Mouse (Mus musculus): ENCODE results near the gene Tlcd1. TPM values are rescaled to one million over a fixed set of nuclear protein-coding genes. Genes with fewer than 3 reads are reported as not detected.

The Tlcd1 gene
- polyA plus RNA-seq, 1 experiment from 2014 or later, result 43.3 TPM

DNA sequence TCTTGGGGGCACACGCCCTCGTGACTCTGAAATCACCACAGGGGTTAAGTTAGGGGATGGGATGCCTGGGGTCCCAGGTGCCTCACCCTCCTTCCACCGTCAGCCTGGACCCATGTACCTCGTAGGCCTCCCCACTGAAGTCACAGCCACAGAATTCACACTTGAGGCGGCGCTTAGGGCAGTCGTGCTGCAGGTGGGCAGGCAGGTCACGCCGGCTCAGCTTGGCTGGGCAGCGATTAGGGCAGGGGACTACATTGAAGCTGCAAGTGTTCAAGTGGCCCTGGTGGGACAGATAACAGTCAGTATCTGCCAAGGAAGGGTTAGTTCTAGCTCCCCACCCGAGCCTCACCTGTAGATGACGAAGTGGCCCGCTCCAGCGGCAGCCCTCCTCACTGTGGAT, 15.3 kb upstream of the Tlcd1 start:
- no peak overlapping the region for H3K4me3 ChIP-seq (replicated peaks)
- 0 out of 2 replicates have a peak overlapping the region, but pooled peaks have one; percentile 4 for H3K4me2 ChIP-seq
- H3K27me3 ChIP-seq, result no peaks in the 10 kb centered on the region
- 72% methylated on average over 14 of the region's 14 CpGs for WGBS (ENCODE audit: insufficient replicate concordance)
- H3K4me1 ChIP-seq (replicated peaks), result peaks cover 76% of the 10 kb centered on the region
- no peak for ATAC-seq (ENCODE audit: insufficient read depth)
- 0 out of 2 replicates have a peak overlapping the region, but pooled peaks have one; percentile 26 for H3K27ac ChIP-seq (replicated peaks)
- H3K36me3 ChIP-seq (replicated peaks), result peaks cover 63% of the 10 kb centered on the region
- H3K9me3 ChIP-seq (replicated peaks), result no peaks in the 10 kb centered on the region
- no peak overlapping the region for H3K9ac ChIP-seq

DNA sequence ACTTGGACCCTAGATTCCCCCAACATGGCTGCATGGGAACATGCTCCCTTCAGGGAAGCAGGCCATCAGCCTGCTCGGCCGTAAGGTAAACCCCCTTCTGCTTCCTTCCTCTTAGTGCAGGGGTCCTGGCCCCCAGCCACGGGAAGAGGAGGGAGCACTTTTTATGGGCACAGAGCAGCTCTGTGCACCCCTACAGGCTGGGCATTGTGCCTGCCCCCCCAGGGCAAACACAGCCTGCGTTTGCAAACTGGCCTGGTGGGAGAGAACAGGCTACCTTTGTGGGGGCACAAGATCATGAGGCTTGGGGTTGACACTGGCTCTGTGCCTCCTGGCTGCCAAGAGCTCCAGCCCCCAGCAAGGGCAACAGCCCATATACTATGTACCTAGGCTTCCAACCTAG, 14.5 kb upstream of the Tlcd1 start:
- no peaks in the 10 kb centered on the region for H3K9me3 ChIP-seq (replicated peaks)
- ATAC-seq (ENCODE audit: insufficient read depth), result no peak
- no peaks in the 10 kb centered on the region for H3K27me3 ChIP-seq
- 44% methylated on average over 4 of the region's 4 CpGs for WGBS (ENCODE audit: insufficient replicate concordance)
- peak overlapping the region; percentile 82 for H3K27ac ChIP-seq (replicated peaks)
- H3K4me1 ChIP-seq (replicated peaks), result peaks cover 84% of the 10 kb centered on the region
- no peak overlapping the region; the same call in 1 of the 2 replicates for H3K4me3 ChIP-seq (replicated peaks)
- H3K36me3 ChIP-seq (replicated peaks), result peaks cover 56% of the 10 kb centered on the region
- no peak overlapping the region for H3K9ac ChIP-seq
- H3K4me2 ChIP-seq, result peak overlapping the region; percentile 99

DNA sequence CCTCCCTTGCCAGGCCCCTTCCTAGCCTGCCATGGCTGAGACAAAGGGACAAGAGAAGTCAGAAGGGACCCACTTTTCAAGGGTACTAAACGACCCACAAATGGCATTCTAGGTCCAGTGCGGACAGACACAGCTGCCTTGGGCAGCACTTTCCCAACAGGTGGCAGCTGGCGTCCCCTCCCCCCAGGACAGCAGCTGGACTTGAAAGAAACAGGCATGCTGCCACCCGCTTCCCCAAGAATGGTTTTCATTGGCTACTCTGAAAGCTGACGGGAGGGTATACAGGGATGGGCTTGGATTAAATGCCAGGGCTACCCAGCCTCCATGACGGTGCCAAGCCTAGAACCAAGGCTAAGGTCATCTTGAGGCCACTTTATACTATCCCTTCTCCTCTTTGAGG, 14.0 kb upstream of the Tlcd1 start:
- Histone ChIP-seq H3K9me3 (replicated peaks) (no peaks in the 10 kb centered on the region), H3K27ac (replicated peaks) (peak overlapping the region; percentile 82), H3K36me3 (replicated peaks) (peaks cover 53% of the 10 kb centered on the region), H3K9ac (peak overlapping the region; percentile 86; the same call in 1 of the 2 replicates), H3K27me3 (no peaks in the 10 kb centered on the region), H3K4me2 (peak overlapping the region; percentile 99), H3K4me1 (replicated peaks) (peaks cover 89% of the 10 kb centered on the region), H3K4me3 (replicated peaks) (peak overlapping the region; percentile 73; the same call in 1 of the 2 replicates)
- WGBS (ENCODE audit: insufficient replicate concordance), result 73% methylated on average over 6 of the region's 6 CpGs
- no peak for ATAC-seq (ENCODE audit: insufficient read depth)

DNA sequence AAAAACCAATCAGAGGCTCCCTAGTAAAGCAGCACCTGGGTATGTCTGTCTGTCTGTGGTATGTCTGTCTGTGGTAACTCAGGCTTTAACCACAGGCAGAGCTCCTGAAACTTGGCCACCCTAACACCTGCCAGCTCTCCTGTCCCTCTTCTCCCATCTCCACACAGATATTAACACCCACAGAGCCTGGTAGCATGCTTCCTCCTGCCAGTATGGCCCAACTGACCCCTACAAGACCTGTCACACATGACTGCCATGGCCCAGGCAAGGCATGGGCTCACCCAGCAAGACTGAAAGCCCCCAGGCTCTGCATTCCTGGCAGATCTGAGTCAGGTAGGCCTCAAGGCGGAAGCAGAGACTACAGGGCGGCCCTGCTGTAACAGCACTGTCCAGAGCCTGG, 13.5 kb upstream of the Tlcd1 start:
- Histone ChIP-seq H3K4me2 (peak overlapping the region; percentile 99), H3K4me1 (replicated peaks) (peaks cover 94% of the 10 kb centered on the region), H3K27ac (replicated peaks) (peak overlapping the region; percentile 82), H3K4me3 (replicated peaks) (peak overlapping the region; percentile 73), H3K36me3 (replicated peaks) (peaks cover 47% of the 10 kb centered on the region), H3K27me3 (no peaks in the 10 kb centered on the region), H3K9ac (peak overlapping the region; percentile 86), H3K9me3 (replicated peaks) (no peaks in the 10 kb centered on the region)
- 88% methylated on average over 2 of the region's 2 CpGs for WGBS (ENCODE audit: insufficient replicate concordance)
- no peak for ATAC-seq (ENCODE audit: insufficient read depth)

DNA sequence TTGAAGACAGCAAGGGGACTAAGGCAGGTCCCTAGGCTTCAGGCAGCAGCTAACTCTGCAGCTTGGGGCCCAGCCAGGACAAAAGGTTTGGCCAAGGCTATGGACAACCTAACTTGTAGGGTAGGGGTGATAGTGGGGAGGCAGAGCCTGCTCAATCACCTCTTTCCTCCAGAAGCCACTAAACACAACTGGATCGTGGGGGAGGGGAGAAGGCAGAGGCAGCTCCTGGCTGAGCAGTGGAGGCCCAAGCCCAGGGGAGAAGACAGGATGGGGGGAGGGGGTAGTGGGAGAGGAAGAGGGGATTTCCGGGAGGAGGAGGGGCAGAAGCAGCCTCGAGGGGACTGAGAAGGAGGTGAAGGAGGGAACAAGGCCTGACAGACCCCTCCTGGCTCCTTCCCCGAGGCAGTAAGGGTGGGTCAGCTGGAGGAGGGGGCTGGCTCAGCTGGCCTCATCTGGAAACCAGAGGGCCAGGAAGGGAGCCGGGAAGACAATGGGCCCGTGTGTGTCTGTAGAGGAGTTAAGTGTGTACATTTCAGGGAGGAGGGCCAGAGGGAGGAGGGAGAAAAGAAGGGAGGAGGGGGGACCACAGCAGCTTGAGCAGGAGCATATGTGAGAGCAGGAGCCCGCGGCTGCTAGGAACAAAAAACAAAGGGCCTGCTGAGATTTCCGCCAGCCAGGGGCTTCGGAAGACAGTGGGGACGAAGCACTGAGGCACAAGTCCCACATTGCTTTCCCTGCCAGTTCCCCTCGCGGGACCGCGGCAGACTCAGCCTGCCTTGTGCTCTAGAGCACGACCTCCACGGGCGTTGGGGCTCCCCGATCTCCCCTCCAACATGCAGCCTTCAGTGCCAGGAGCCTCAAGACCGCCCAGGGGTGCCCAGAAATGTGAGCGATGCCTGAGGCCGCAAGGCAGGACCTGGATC, 12.6 kb upstream of the Tlcd1 start:
- Histone ChIP-seq H3K9me3 (replicated peaks) (no peaks in the 10 kb centered on the region), H3K4me3 (replicated peaks) (peak overlapping the region; percentile 73), H3K27ac (replicated peaks) (peak overlapping the region; percentile 82), H3K27me3 (no peaks in the 10 kb centered on the region), H3K36me3 (replicated peaks) (peaks cover 38% of the 10 kb centered on the region), H3K9ac (peak overlapping the region; percentile 86), H3K4me2 (peak overlapping the region; percentile 99), H3K4me1 (replicated peaks) (peaks cover 97% of the 10 kb centered on the region)
- WGBS (ENCODE audit: insufficient replicate concordance), result under 1% methylated on average over 22 of the region's 22 CpGs
- no peak for ATAC-seq (ENCODE audit: insufficient read depth)

DNA sequence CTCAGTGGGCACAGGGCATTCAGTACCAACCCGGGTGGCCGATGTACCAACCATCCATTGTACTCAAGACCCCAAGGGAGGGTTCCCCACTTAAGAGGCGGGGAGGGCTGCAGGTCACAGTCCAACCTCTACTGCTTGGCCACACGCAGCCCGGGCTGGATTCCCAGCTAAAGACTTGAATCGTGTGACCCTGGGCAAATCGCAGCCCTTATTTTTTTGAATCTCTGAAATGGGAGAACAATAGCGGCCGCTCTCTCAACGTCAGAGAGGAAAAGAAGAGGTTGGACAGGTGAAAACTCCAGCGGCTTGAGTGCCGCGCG, 11.9 kb upstream of the Tlcd1 start:
- H3K9me3 ChIP-seq (replicated peaks), result no peaks in the 10 kb centered on the region
- H3K36me3 ChIP-seq (replicated peaks), result peaks cover 32% of the 10 kb centered on the region
- no peak for ATAC-seq (ENCODE audit: insufficient read depth)
- H3K4me3 ChIP-seq (replicated peaks), result peak overlapping the region; percentile 73
- WGBS (ENCODE audit: insufficient replicate concordance), result 0% methylated on average over 14 of the region's 14 CpGs
- peak overlapping the region; percentile 99 for H3K4me2 ChIP-seq
- peak overlapping the region; percentile 86 for H3K9ac ChIP-seq
- H3K27ac ChIP-seq (replicated peaks), result peak overlapping the region; percentile 82
- H3K4me1 ChIP-seq (replicated peaks), result peaks cover 97% of the 10 kb centered on the region
- no peaks in the 10 kb centered on the region for H3K27me3 ChIP-seq

DNA sequence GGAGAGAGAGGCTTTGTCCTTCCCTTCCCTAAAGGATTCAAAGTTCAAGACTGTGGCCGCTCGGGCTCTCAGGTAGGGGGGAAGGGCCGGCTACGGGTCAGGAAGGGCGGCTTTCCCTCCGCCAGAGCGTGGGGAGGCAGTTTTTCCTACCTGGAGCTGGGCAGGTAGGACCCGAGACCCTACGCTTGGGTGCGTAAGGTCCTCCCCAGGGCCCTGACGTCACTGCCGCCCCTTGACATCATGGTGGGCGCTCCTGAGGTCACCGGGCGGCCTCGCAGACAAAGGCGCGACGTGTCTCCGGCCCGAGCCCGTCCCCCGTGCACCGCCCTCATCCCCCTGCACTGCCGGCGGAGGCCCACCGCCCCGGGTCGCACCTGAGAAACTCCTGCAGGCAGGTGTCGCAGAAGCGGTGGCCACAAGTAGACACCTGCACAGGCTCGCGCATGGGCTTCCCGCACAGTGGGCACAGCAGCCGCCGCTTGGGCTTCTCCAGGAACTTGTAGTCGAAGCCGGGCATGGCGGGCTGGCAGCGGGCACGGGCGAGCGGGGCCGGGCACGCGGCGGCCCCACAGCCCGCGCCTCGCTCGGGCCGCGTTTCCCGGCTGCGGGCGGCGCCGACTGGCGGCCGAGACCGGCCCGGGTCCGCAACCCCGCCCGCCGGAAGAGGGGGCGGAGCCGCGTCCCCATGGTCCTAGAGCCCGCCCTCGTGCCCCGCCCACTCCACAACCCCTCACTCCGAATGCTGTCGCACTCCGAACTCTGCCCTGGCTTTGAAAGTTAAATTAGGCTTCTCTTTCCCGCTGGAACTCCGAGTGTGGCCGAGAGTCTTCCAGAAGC, 11.4 kb upstream of the Tlcd1 start, which contains the start of gene Traf4:
Traf4 (minus strand) TSS at position 666 of the 837 bp plus-strand sequence.
- Histone ChIP-seq H3K36me3 (replicated peaks) (peaks cover 26% of the 10 kb centered on the region), H3K9me3 (replicated peaks) (no peaks in the 10 kb centered on the region), H3K4me3 (replicated peaks) (peak within 1 kb of the TSS; percentile 73), H3K4me1 (replicated peaks) (peaks cover 98% of the 10 kb centered on the region), H3K4me2 (peak within 1 kb of the TSS; percentile 99), H3K27ac (replicated peaks) (peak within 1 kb of the TSS; percentile 88), H3K9ac (peak within 1 kb of the TSS; percentile 86), H3K27me3 (no peaks in the 10 kb centered on the region)
- WGBS (ENCODE audit: insufficient replicate concordance), result 0% methylated on average over 68 of the region's 78 CpGs
- peak; percentile 78 for ATAC-seq (ENCODE audit: insufficient read depth)

DNA sequence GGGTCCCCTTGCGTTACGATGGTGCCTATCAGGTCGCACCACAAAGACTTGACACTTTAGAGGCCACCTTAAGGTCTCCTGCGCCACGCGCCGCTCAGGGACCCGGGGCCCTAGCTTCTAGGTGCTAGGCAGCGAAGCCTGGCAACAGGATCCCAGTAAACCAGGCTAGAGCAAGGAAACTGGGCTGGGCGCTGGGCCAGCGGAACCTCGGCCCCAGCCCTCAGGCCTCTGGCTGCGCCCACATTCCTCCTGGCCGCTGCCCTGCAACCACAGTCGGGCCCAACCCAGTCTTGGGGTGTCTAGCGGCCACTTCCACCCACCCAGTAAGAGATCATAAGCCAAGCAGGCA, 10.8 kb upstream of the Tlcd1 start:
- peaks cover 20% of the 10 kb centered on the region for H3K36me3 ChIP-seq (replicated peaks)
- H3K9ac ChIP-seq, result peak overlapping the region; percentile 86
- 3% methylated on average over 16 of the region's 16 CpGs for WGBS (ENCODE audit: insufficient replicate concordance)
- no peaks in the 10 kb centered on the region for H3K27me3 ChIP-seq
- H3K4me3 ChIP-seq (replicated peaks), result peak overlapping the region; percentile 73
- peak overlapping the region; percentile 88 for H3K27ac ChIP-seq (replicated peaks)
- peak; percentile 25 for ATAC-seq (ENCODE audit: insufficient read depth)
- peak overlapping the region; percentile 99 for H3K4me2 ChIP-seq
- H3K9me3 ChIP-seq (replicated peaks), result no peaks in the 10 kb centered on the region
- peaks cover 98% of the 10 kb centered on the region for H3K4me1 ChIP-seq (replicated peaks)

DNA sequence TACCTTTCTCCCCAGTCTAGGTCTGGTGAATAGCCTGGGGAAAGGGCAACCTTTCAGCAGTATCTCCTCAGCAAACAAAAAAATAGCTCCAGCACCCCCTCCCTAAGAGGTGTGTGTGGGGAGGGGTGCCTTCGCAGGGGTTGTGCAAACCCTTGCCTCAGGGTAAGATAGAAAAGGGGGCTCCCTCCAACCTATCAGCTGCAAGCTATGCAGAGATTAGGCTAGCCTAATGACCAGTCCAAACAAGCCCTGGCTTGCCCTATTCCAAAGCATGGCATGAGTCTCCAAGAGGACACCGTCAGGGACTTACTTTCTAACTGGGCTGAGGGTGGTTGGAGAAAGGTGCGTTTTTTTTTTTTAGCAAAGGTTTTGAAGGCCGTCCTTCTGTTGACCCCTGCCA, 10.3 kb upstream of the Tlcd1 start:
- Histone ChIP-seq H3K4me3 (replicated peaks) (peak overlapping the region; percentile 73), H3K4me2 (peak overlapping the region; percentile 99), H3K27ac (replicated peaks) (peak overlapping the region; percentile 88), H3K4me1 (replicated peaks) (peaks cover 97% of the 10 kb centered on the region), H3K36me3 (replicated peaks) (peaks cover 16% of the 10 kb centered on the region), H3K9me3 (replicated peaks) (no peaks in the 10 kb centered on the region), H3K9ac (peak overlapping the region; percentile 86), H3K27me3 (no peaks in the 10 kb centered on the region)
- no peak for ATAC-seq (ENCODE audit: insufficient read depth)
- 39% methylated on average over 4 of the region's 4 CpGs for WGBS (ENCODE audit: insufficient replicate concordance)

DNA sequence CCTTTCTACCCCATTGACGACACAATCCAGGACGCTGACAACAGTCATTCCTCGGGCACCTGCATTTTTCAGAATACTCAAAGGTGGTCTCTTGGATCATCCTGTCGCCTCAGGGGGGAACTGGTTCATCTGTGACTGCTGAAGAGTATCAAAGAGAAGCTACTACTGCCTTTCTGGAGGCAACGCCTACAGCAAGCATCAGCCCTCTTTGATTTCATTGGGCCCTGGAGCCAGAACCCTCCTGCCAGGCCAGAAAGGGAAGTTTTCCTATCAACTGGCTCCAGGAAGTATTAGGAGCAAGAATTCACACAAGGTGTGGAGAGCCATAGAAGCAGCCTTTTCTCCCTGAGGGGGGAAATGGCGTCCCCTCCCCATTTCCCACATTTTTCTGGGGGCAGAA, 9.9 kb upstream of the Tlcd1 start:
- H3K36me3 ChIP-seq (replicated peaks), result peaks cover 12% of the 10 kb centered on the region
- no peaks in the 10 kb centered on the region for H3K9me3 ChIP-seq (replicated peaks)
- H3K4me1 ChIP-seq (replicated peaks), result peaks cover 94% of the 10 kb centered on the region
- no peak overlapping the region for H3K4me3 ChIP-seq (replicated peaks)
- H3K9ac ChIP-seq, result no peak overlapping the region
- no peak for ATAC-seq (ENCODE audit: insufficient read depth)
- H3K4me2 ChIP-seq, result peak overlapping the region; percentile 99
- H3K27ac ChIP-seq (replicated peaks), result peak overlapping the region; percentile 88; the same call in 1 of the 2 replicates
- H3K27me3 ChIP-seq, result no peaks in the 10 kb centered on the region
- WGBS (ENCODE audit: insufficient replicate concordance), result 57% methylated on average over 6 of the region's 6 CpGs

All from liver, embryonic 15.5 days (tissue).